34 mouse cellular contexts compared by ENCODE assay signal in the genomic region with DNA sequence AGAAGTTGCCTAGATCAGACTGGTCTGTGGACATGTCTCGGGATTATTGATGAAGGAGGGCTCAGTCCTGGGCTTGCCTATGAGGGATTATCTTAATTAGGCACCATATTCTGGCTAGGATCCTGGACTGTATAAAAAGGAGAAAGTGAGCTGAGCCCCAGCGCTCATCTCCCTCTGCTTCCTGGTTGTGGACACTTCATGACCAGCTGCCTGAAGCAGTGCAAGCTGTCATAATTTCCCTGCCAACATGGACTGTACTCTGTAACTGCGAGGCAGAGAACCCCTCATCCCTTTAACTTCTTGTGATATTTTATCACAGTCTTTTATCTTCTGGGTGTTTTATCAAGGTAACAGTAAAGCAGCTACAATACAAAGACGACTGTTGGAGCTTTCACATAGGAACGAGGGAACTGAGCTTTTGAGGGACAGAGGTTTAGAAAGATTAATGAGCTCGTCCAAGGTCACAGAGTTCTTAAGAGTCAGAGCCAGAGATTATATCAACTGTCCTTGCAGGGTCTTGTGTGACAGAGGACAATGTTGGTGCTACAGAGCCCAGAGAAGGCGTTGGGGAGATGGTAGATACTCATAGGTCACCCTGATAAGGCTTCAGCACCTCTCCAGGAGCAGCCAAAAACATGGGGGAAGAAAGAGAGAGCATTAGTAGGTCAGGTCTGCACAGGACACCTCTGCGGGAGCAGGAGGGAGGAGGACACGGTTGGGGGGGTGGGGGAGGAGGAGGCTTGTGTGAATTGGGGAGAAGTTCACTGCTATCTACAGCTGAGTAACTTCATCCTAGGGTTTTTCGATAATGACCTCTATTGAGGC. TPM values are rescaled to one million over a fixed set of nuclear protein-coding genes. Genes with fewer than 3 reads are reported as not detected.
DNase-seq lines count a peak whose midpoint lies in the region; ATAC-seq and TF ChIP-seq lines count a peak whose summit lies in the region.
"Had no signal": no experiment of that assay in that cellular context is flagged by ENCODE, and none has a peak within 500 bp of the region (broad histone marks: within the 10 kb centered on the region; RNA-seq: fewer than 3 reads in every experiment).

No protein-coding gene starts in this region.

- TF ChIP-seq POLR2A in brain, embryonic 14.5 days (IDR thresholded peaks at IDR 0.05; ENCODE audit: borderline replicate concordance, extremely low read depth, insufficient read depth, insufficient read length, poor library complexity, severe bottlenecking): no peak

- ATAC-seq in hindbrain, embryonic 16.5 days: no peak
- ATAC-seq: activated CD4-positive, CD25-positive, alpha-beta regulatory T cell, adult 4 months; forebrain, embryonic 15.5 days; intestine, embryonic 16.5 days; lung, postnatal 0 days; midbrain, embryonic 13.5 days had no signal

- no peak for TF ChIP-seq CTCF in brain, embryonic 14.5 days (IDR thresholded peaks at IDR 0.05; ENCODE audit: borderline replicate concordance, extremely low read depth, insufficient read depth, insufficient read length)

- H3K36me3 ChIP-seq in hindbrain, embryonic 16.5 days (ENCODE audit: control insufficient read depth, insufficient read depth, low read length): no peaks in the 10 kb centered on the region
- H3K36me3 ChIP-seq: embryonic facial prominence, embryonic 13.5 days; forebrain, embryonic 10.5 days; forebrain, embryonic 15.5 days; limb, embryonic 15.5 days; liver, embryonic 13.5 days; midbrain, embryonic 13.5 days had no signal

- peak; percentile 5 for DNase-seq in CD4-positive helper T cell, adult 2 months (ENCODE audit: low read depth, low spot score)
- peak; percentile 2 for DNase-seq in brain, embryonic 14.5 days (ENCODE audit: low read depth)
- peak; percentile 55 for DNase-seq in cerebellum, adult 8-10 months
- peak; percentile 68 to 77 for DNase-seq in cerebellum, postnatal 25 days
- no peak for DNase-seq in kidney, adult 18-20 months
- DNase-seq in gastrocnemius, adult 18-20 months (ENCODE audit: low spot score): no peak
- DNase-seq: adrenal gland, adult 2 months; gastrocnemius, adult 2 months; kidney, postnatal 14 days; liver, embryonic 13.5 days; lung, adult 18-20 months; lung, postnatal 4 days; thymus, adult 2 months; thymus, postnatal 4 days had no signal

- no peak overlapping the region for H3K4me2 ChIP-seq in hindbrain, embryonic 16.5 days (ENCODE audit: low read length)
- H3K4me2 ChIP-seq: limb, embryonic 15.5 days; liver, embryonic 13.5 days; midbrain, embryonic 13.5 days had no signal

- no peak overlapping the region for H3K9ac ChIP-seq in hindbrain, embryonic 16.5 days (ENCODE audit: low read depth, low read length)
- H3K9ac ChIP-seq: embryonic facial prominence, embryonic 13.5 days; forebrain, embryonic 15.5 days; limb, embryonic 15.5 days; liver, embryonic 13.5 days; midbrain, embryonic 13.5 days had no signal

- peaks cover 2% of the 10 kb centered on the region; the same call in 1 of the 2 replicates for H3K4me1 ChIP-seq in hindbrain, embryonic 16.5 days (ENCODE audit: control insufficient read depth, insufficient read depth, low read depth, low read length)
- H3K4me1 ChIP-seq: limb, embryonic 15.5 days; liver, embryonic 13.5 days; megakaryocyte, embryonic 14.5 days; midbrain, embryonic 13.5 days had no signal

- 75% methylated on average over 10 of the region's 10 CpGs for whole genome bisulfite sequencing in hindbrain, embryonic 16.5 days

- no peak overlapping the region for H3K27ac ChIP-seq in hindbrain, embryonic 16.5 days (ENCODE audit: low read depth, low read length)
- H3K27ac ChIP-seq: embryonic facial prominence, embryonic 13.5 days; forebrain, embryonic 10.5 days; forebrain, embryonic 15.5 days; gastrocnemius, adult 2 months; limb, embryonic 15.5 days; liver, embryonic 13.5 days; midbrain, embryonic 13.5 days had no signal

- H3K27me3 ChIP-seq in hindbrain, embryonic 16.5 days (replicated peaks; ENCODE audit: control insufficient read depth, insufficient read depth, low read length): no peaks in the 10 kb centered on the region
- H3K27me3 ChIP-seq: embryonic facial prominence, embryonic 13.5 days; forebrain, embryonic 15.5 days; limb, embryonic 15.5 days; liver, embryonic 13.5 days; midbrain, embryonic 13.5 days had no signal

- H3K9me3 ChIP-seq in hindbrain, embryonic 16.5 days (ENCODE audit: control insufficient read depth, low read length): no peaks in the 10 kb centered on the region
- H3K9me3 ChIP-seq: embryonic facial prominence, embryonic 13.5 days; forebrain, embryonic 10.5 days; forebrain, embryonic 15.5 days; limb, embryonic 15.5 days; liver, embryonic 13.5 days; midbrain, embryonic 13.5 days had no signal

- H3K4me3 ChIP-seq in hindbrain, embryonic 16.5 days (ENCODE audit: low read length): no peak overlapping the region
- H3K4me3 ChIP-seq: embryonic facial prominence, embryonic 13.5 days; forebrain, embryonic 10.5 days; forebrain, embryonic 15.5 days; gastrocnemius, adult 2 months; limb, embryonic 15.5 days; liver, embryonic 13.5 days; megakaryocyte, embryonic 14.5 days; midbrain, embryonic 13.5 days had no signal

RNA-seq across cellular contexts. Expression of a gene that starts 30.2 kb away (rescaled TPM):
- 0.05 and 0.10 TPM in 2 replicates for polyA plus RNA-seq in brain, embryonic 14.5 days (2012; rRNA removed)
- not detected in 2 replicates for polyA plus RNA-seq in hindbrain, embryonic 16.5 days (2015; fragmentation: Nextera tagmentation; extraction: Ambion mirVana)
- total RNA-seq in gastrocnemius, adult 18-20 months (2021): not detected
- total RNA-seq: adrenal gland, adult 2 months; adrenal gland, postnatal 36 days; CH12.LX; gastrocnemius, adult 2 months; heart, adult 8-10 months; heart, postnatal 25 days; monocyte, adult 5-6 weeks had no signal
- polyA plus RNA-seq: activated CD4-positive, CD25-positive, alpha-beta regulatory T cell, adult 4 months; adrenal gland, adult 2 months; embryonic facial prominence, embryonic 13.5 days; forebrain, embryonic 10.5 days; forebrain, embryonic 15.5 days; gonadal fat pad, adult 2 months; heart, embryonic 14.5 days; hindbrain, embryonic 11.5 days; intestine, embryonic 16.5 days; kidney, embryonic 14.5 days; limb, embryonic 15.5 days; liver, embryonic 13.5 days; lung, postnatal 0 days; midbrain, embryonic 13.5 days; neural tube, embryonic 14.5 days had no signal

RNA-seq across cellular contexts. Expression of a gene that starts 40.8 kb away (rescaled TPM):
- polyA plus RNA-seq in brain, embryonic 14.5 days (2012; rRNA removed): 17.7 and 24.5 TPM in 2 replicates
- polyA plus RNA-seq in hindbrain, embryonic 16.5 days (2015; fragmentation: Nextera tagmentation; extraction: Ambion mirVana): 9.8 and 10.3 TPM in 2 replicates
- total RNA-seq in gastrocnemius, adult 18-20 months (2021): not detected
- total RNA-seq: heart, postnatal 25 days; monocyte, adult 5-6 weeks had no signal
- polyA plus RNA-seq: heart, embryonic 14.5 days; liver, embryonic 13.5 days; lung, postnatal 0 days had no signal

RNA-seq across cellular contexts. Expression of a gene that starts 43.8 kb away (rescaled TPM):
- polyA plus RNA-seq in brain, embryonic 14.5 days (2012; rRNA removed): 5.3 and 7.1 TPM in 2 replicates
- polyA plus RNA-seq in hindbrain, embryonic 16.5 days (2015; fragmentation: Nextera tagmentation; extraction: Ambion mirVana): 4.2 and 4.3 TPM in 2 replicates
- total RNA-seq in gastrocnemius, adult 18-20 months (2021): under 1 TPM; 0.48 to 0.50 TPM

Comparison
In these comparisons a context has a peak if more than half of its experiments do, and no peak if none do; other contexts are left out.
1. DNase-seq: peak in CD4-positive helper T cell, adult 2 months (single experiment), brain, embryonic 14.5 days (single experiment), cerebellum, adult 8-10 months (single experiment) and cerebellum, postnatal 25 days (2 of 2); none in kidney, adult 18-20 months (single experiment) and gastrocnemius, adult 18-20 months (single experiment).